Mouse (Mus musculus): ENCODE measurements around the gene Hells. TPM values are rescaled to one million over a fixed set of nuclear protein-coding genes. Genes with fewer than 3 reads are reported as not detected.

The Hells gene
- 1.9 and 2.4 TPM in 2 replicates for polyA plus RNA-seq (2021; fragmentation: Nextera tagmentation)
- long read RNA-seq, experiment 1, full-length matches to known transcripts, result 1 of 1 reads
- long read RNA-seq, experiment 1, partial matches to known transcripts, result 0 of 1 reads
- long read RNA-seq, experiment 1, other reads (novel, unspliced or antisense), result 0 of 1 reads
- long read RNA-seq, experiment 2, partial matches to known transcripts, result 5 of 5 reads
- long read RNA-seq, experiment 2, other reads (novel, unspliced or antisense), result 0 of 5 reads

DNA sequence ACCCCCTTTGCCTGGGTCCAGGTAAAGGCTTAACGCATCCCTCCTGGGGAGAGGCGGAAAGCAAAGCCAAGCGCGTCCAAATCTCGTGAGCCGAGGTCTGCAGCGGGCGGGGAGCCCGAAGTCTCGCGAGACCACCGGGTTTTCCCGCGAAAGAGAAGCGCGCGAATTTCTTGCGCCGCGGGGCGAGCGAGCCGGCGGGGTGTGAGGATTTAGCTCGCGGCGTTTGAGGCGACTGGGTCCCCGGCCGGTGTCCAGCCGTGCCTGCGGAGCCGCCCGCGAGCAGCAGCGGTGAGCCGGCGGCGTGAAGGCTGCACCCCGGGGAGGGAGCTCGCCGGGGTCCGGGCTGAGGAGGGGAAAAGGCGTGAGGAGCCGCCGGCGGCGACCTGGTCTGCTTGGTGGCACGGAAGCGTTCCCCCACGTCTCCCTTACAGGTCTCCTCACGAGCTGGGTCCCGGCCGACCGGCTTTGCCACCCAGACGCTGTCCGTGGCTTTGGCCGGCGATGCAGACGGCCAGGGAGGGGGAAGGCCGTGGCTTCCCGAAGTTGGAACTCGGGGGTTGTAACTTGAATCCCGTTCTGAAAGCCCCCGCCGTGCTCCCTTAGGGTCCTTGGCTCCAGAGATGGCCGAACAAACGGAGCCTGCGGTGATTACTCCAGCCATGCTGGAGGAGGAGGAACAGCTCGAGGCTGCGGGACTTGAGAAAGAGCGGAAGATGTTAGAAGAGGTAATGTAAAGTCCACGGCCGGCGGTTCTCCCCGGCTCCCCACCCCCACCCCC lies at the start of gene Hells:
TSS of gene Hells (plus strand) at position 128 of the 778 bp plus-strand sequence.

DNA sequence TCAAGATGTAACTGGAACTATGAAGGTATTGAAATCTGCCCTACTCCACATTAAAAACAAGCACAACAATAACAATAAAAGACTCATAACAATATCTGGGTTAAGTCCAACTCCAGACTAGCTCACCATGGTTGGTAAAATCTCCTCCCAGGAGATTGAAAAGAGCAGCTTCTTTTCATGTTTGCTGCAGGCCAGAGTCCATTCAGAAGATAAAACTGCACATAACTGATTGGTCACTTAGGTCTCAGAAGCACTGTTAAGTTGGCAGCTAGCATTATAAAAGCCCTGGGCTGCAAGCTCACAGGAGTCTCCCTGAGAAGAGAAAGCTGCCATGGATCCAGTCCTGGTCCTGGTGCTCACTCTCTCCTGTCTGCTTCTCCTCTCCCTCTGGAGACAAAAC lies 76.0 kb downstream of the Hells start, which contains the start of gene Cyp2c55:
TSS of gene Cyp2c55 (plus strand) at position 305 of the 400 bp plus-strand sequence.

Other genes starting within 250 kb of the Hells start
- 1.6 and 1.9 TPM in 2 replicates for gene Noc3l, start 111.7 kb upstream of the Hells start, polyA plus RNA-seq (2021; fragmentation: Nextera tagmentation)
- 2.0 and 2.8 TPM in 2 replicates for gene Tbc1d12, start 94.3 kb upstream of the Hells start, polyA plus RNA-seq (2021; fragmentation: Nextera tagmentation)
- gene Cyp2c55, start 76.1 kb downstream of the Hells start, polyA plus RNA-seq (2021; fragmentation: Nextera tagmentation), result not detected in 2 replicates
- not detected in 2 replicates for gene Cyp2c65, start 130.1 kb downstream of the Hells start, polyA plus RNA-seq (2021; fragmentation: Nextera tagmentation)
- not detected in 2 replicates for gene Cyp2c66, start 183.0 kb downstream of the Hells start, polyA plus RNA-seq (2021; fragmentation: Nextera tagmentation)

All from left cerebral cortex, adult 6 months (tissue).